Mouse (Mus musculus): ENCODE results near the gene Clcn5. TPM values are rescaled to one million over a fixed set of nuclear protein-coding genes. Genes with fewer than 3 reads are reported as not detected.

Gene Clcn5
- polyA plus RNA-seq (2015; fragmentation: Nextera tagmentation; extraction: Ambion mirVana), result 0.97 and 1.3 TPM in 2 replicates

GRCm38 (mm10) chrX:7319089-7319721, at the start of gene Clcn5:
TSS of gene Clcn5 (minus strand) at chrX:7319358.
- peak within 1 kb of the TSS; percentile 72 for H3K9ac ChIP-seq (replicated peaks)
- peak within 1 kb of the TSS; percentile 74 for H3K4me2 ChIP-seq (ENCODE audit: low read depth, low read length)
- TF ChIP-seq CTCF (IDR thresholded peaks at IDR 0.05; ENCODE audit: low read depth) (no peak), EP300 (IDR thresholded peaks at IDR 0.05; ENCODE audit: low read depth) (no peak)
- no peaks in the 10 kb centered on the region for H3K27me3 ChIP-seq (ENCODE audit: insufficient read depth, low read length)
- WGBS (ENCODE audit: insufficient replicate concordance), result 12% methylated on average over 43 of the region's 43 CpGs
- H3K27ac ChIP-seq (ENCODE audit: low read depth), result peak within 1 kb of the TSS; percentile 53; the same call in 1 of the 2 replicates
- peak; percentile 91 for DNase-seq
- no peaks in the 10 kb centered on the region for H3K9me3 ChIP-seq (ENCODE audit: low read length)
- H3K36me3 ChIP-seq (replicated peaks; ENCODE audit: insufficient read depth, low read length), result no peaks in the 10 kb centered on the region
- peak; percentile 98 for ATAC-seq
- peak within 1 kb of the TSS; percentile 65 for H3K4me3 ChIP-seq (ENCODE audit: low read depth, low read length)
- H3K4me1 ChIP-seq (ENCODE audit: insufficient read depth), result no peaks in the 10 kb centered on the region

GRCm38 (mm10) chrX:7325455-7325854, 6.3 kb upstream of the Clcn5 start:
- H3K9ac ChIP-seq (replicated peaks), result no peak overlapping the region
- H3K27me3 ChIP-seq (ENCODE audit: insufficient read depth, low read length), result 0 out of 2 replicates have a peak, but pooled peaks cover 3% of the 10 kb centered on the region
- TF ChIP-seq CTCF (IDR thresholded peaks at IDR 0.05; ENCODE audit: low read depth), result peak; percentile 45
- no peak for TF ChIP-seq EP300 (IDR thresholded peaks at IDR 0.05; ENCODE audit: low read depth)
- H3K4me2 ChIP-seq (ENCODE audit: low read depth, low read length), result no peak overlapping the region
- no peaks in the 10 kb centered on the region for H3K9me3 ChIP-seq (ENCODE audit: low read length)
- H3K36me3 ChIP-seq (replicated peaks; ENCODE audit: insufficient read depth, low read length), result no peaks in the 10 kb centered on the region
- H3K4me1 ChIP-seq (ENCODE audit: insufficient read depth), result no peaks in the 10 kb centered on the region
- ATAC-seq, result no peak
- H3K4me3 ChIP-seq (ENCODE audit: low read depth, low read length), result no peak overlapping the region
- H3K27ac ChIP-seq (ENCODE audit: low read depth), result no peak overlapping the region
- 37% methylated on average over 2 of the region's 2 CpGs for WGBS (ENCODE audit: insufficient replicate concordance)
- DNase-seq, result no peak

GRCm38 (mm10) chrX:7322288-7322687, 3.1 kb upstream of the Clcn5 start:
- Histone ChIP-seq H3K9ac (replicated peaks) (no peak overlapping the region), H3K27ac (ENCODE audit: low read depth) (no peak overlapping the region), H3K27me3 (ENCODE audit: insufficient read depth, low read length) (no peaks in the 10 kb centered on the region), H3K4me2 (ENCODE audit: low read depth, low read length) (no peak overlapping the region), H3K4me1 (ENCODE audit: insufficient read depth) (no peaks in the 10 kb centered on the region), H3K9me3 (ENCODE audit: low read length) (no peaks in the 10 kb centered on the region), H3K4me3 (ENCODE audit: low read depth, low read length) (no peak overlapping the region), H3K36me3 (replicated peaks; ENCODE audit: insufficient read depth, low read length) (no peaks in the 10 kb centered on the region)
- DNase-seq, result peak; percentile 52
- TF ChIP-seq EP300 (IDR thresholded peaks at IDR 0.05; ENCODE audit: low read depth) (no peak), CTCF (IDR thresholded peaks at IDR 0.05; ENCODE audit: low read depth) (peak; percentile 70)
- ATAC-seq, result no peak
- WGBS (ENCODE audit: insufficient replicate concordance), result 15% methylated on average over 7 of the region's 7 CpGs

- TF ChIP-seq CTCF (IDR thresholded peaks at IDR 0.05; ENCODE audit: low read depth) (no peak), EP300 (IDR thresholded peaks at IDR 0.05; ENCODE audit: low read depth) (no peak)
- WGBS (ENCODE audit: insufficient replicate concordance), result 61% methylated on average over 2 of the region's 2 CpGs
These were observed 1.4 kb upstream of the Clcn5 start for GRCm38 (mm10) chrX:7320571-7320970.

GRCm38 (mm10) chrX:7318551-7319025, 570 bp downstream of the Clcn5 start:
- Histone ChIP-seq H3K36me3 (replicated peaks; ENCODE audit: insufficient read depth, low read length) (no peaks in the 10 kb centered on the region), H3K4me3 (ENCODE audit: low read depth, low read length) (peak overlapping the region; percentile 65), H3K27ac (ENCODE audit: low read depth) (peak overlapping the region; percentile 53; the same call in 1 of the 2 replicates), H3K27me3 (ENCODE audit: insufficient read depth, low read length) (no peaks in the 10 kb centered on the region), H3K4me1 (ENCODE audit: insufficient read depth) (no peaks in the 10 kb centered on the region), H3K4me2 (ENCODE audit: low read depth, low read length) (peak overlapping the region; percentile 74), H3K9ac (replicated peaks) (peak overlapping the region; percentile 72), H3K9me3 (ENCODE audit: low read length) (no peaks in the 10 kb centered on the region)
- TF ChIP-seq CTCF (IDR thresholded peaks at IDR 0.05; ENCODE audit: low read depth), result 0 out of 2 replicates have a peak, but pooled peaks have one; percentile 4
- TF ChIP-seq EP300 (IDR thresholded peaks at IDR 0.05; ENCODE audit: low read depth), result no peak
- DNase-seq, result no peak
- peak; percentile 72 for ATAC-seq
- 12% methylated on average over 34 of the region's 37 CpGs for WGBS (ENCODE audit: insufficient replicate concordance)

More at GRCm38 (mm10) chrX:7320571-7320970, 1.4 kb upstream of the Clcn5 start:
- Histone ChIP-seq H3K9ac (replicated peaks) (no peak overlapping the region), H3K4me1 (ENCODE audit: insufficient read depth) (no peaks in the 10 kb centered on the region), H3K27ac (ENCODE audit: low read depth) (no peak overlapping the region), H3K4me2 (ENCODE audit: low read depth, low read length) (no peak overlapping the region), H3K4me3 (ENCODE audit: low read depth, low read length) (no peak overlapping the region), H3K36me3 (replicated peaks; ENCODE audit: insufficient read depth, low read length) (no peaks in the 10 kb centered on the region), H3K27me3 (ENCODE audit: insufficient read depth, low read length) (no peaks in the 10 kb centered on the region), H3K9me3 (ENCODE audit: low read length) (no peaks in the 10 kb centered on the region)
- ATAC-seq, result no peak
- no peak for DNase-seq

GRCm38 (mm10) chrX:7315115-7315514, 4.0 kb downstream of the Clcn5 start:
- Histone ChIP-seq H3K9ac (replicated peaks) (no peak overlapping the region), H3K27me3 (ENCODE audit: insufficient read depth, low read length) (no peaks in the 10 kb centered on the region), H3K4me2 (ENCODE audit: low read depth, low read length) (no peak overlapping the region), H3K27ac (ENCODE audit: low read depth) (no peak overlapping the region), H3K4me3 (ENCODE audit: low read depth, low read length) (no peak overlapping the region), H3K36me3 (replicated peaks; ENCODE audit: insufficient read depth, low read length) (no peaks in the 10 kb centered on the region), H3K9me3 (ENCODE audit: low read length) (no peaks in the 10 kb centered on the region), H3K4me1 (ENCODE audit: insufficient read depth) (no peaks in the 10 kb centered on the region)
- TF ChIP-seq CTCF (IDR thresholded peaks at IDR 0.05; ENCODE audit: low read depth), result no peak
- TF ChIP-seq EP300 (IDR thresholded peaks at IDR 0.05; ENCODE audit: low read depth), result no peak
- 55% methylated on average over 10 of the region's 10 CpGs for WGBS (ENCODE audit: insufficient replicate concordance)
- DNase-seq (no peak), ATAC-seq (no peak)
